Mouse (Mus musculus) heart, postnatal 25 days (tissue): ENCODE measurements around the gene Mfsd4b1. TPM values are rescaled to one million over a fixed set of nuclear protein-coding genes. Genes with fewer than 3 reads are reported as not detected.

Experiments used
- DNase-seq: peaks from one replicate; pipeline ENCODE4 v3.0.0; 2022; ENCODE audit warnings: low spot score
- intact Hi-C: fragments of 180-260 bp; cut with DNase I; formaldehyde crosslinking; loops from one replicate; pipeline ENCODE4 v1.15.1; 2025
- total RNA-seq, 2 experiments: library from RNA; stranded (reverse); gene quantifications; 2 replicates each; pipeline ENCODE4 v1.2.3; 2021

The Mfsd4b1 gene
- total RNA-seq, 2 experiments from 2014 or later: 3.7 to 4.1 TPM

- DNase-seq: no peak
- intact Hi-C loops: no loop called here
Measured at GRCm38 (mm10) chr10:39975771-39976170, 49.3 kb downstream of the Mfsd4b1 start.

GRCm38 (mm10) chr10:39974982-39975381 lies 50.1 kb downstream of the Mfsd4b1 start:
- intact Hi-C loops: no loop called here
- no peak for DNase-seq

- intact Hi-C loops: loop anchor here (10.0 kb wide), 1 partner anchor 247 kb away; no protein-coding TSS in a partner anchor
- DNase-seq: no peak
Measured at GRCm38 (mm10) chr10:39967512-39967911, 57.6 kb downstream of the Mfsd4b1 start.

- DNase-seq: no peak
- intact Hi-C loops: loop anchor here (10.0 kb wide), 1 partner anchor 253 kb away; no protein-coding TSS in a partner anchor
Measured at GRCm38 (mm10) chr10:39961906-39962305, 63.2 kb downstream of the Mfsd4b1 start.

GRCm38 (mm10) chr10:39960441-39960822 lies 64.6 kb downstream of the Mfsd4b1 start:
- DNase-seq: no peak
- intact Hi-C loops: loop anchor here (10.0 kb wide), 1 partner anchor 254 kb away; no protein-coding TSS in a partner anchor

- intact Hi-C loops: loop anchor here (5.0 to 10.0 kb wide), 2 partner anchors 63 to 255 kb away; partner anchors contain the start of gene Mfsd4b4
- DNase-seq: peak; percentile 94
Measured at GRCm38 (mm10) chr10:39959761-39960440, 65.2 kb downstream of the Mfsd4b1 start, which contains the start of gene Mfsd4b3. Gene Mfsd4b3 (minus strand): TSS chr10:39960153.

GRCm38 (mm10) chr10:39958266-39958665 lies 66.8 kb downstream of the Mfsd4b1 start:
- no peak for DNase-seq

GRCm38 (mm10) chr10:39956340-39956878 lies 68.7 kb downstream of the Mfsd4b1 start:
- intact Hi-C loops: loop anchor here (5.0 kb wide), 1 partner anchor 59 kb away; the partner anchor contains the start of gene Mfsd4b4
- DNase-seq: no peak

More at GRCm38 (mm10) chr10:39958266-39958665, 66.8 kb downstream of the Mfsd4b1 start:
- intact Hi-C loops: loop anchor here (5.0 kb wide), 1 partner anchor 61 kb away; the partner anchor contains the start of gene Mfsd4b4

GRCm38 (mm10) chr10:39955163-39955562 lies 69.9 kb downstream of the Mfsd4b1 start:
- DNase-seq: no peak
- intact Hi-C loops: loop anchor here (5.0 kb wide), 1 partner anchor 58 kb away; the partner anchor contains the start of gene Mfsd4b4

Other genes starting within 250 kb of the Mfsd4b1 start
- 1 to 10 TPM; 3.3 to 4.0 TPM for gene Mfsd4b4, start 126.0 kb downstream of the Mfsd4b1 start, total RNA-seq
- not detected for gene Mfsd4b2, start 98.3 kb downstream of the Mfsd4b1 start, total RNA-seq
- gene Mfsd4b3, start 65.1 kb downstream of the Mfsd4b1 start, total RNA-seq: 1 to 10 TPM; 4.0 to 5.7 TPM
- gene Mfsd4b5, start 38.6 kb downstream of the Mfsd4b1 start, total RNA-seq: under 1 TPM; 0.34 to 0.44 TPM
- 10 to 100 TPM; 23.0 to 25.2 TPM for gene Slc16a10, start 117.0 kb upstream of the Mfsd4b1 start, total RNA-seq
- gene Rpf2, start 221.8 kb upstream of the Mfsd4b1 start, total RNA-seq: 1 to 10 TPM; 8.7 to 8.8 TPM
- gene Gtf3c6, start 232.8 kb upstream of the Mfsd4b1 start, total RNA-seq: 10 to 100 TPM; 20.1 to 24.7 TPM